Mouse (Mus musculus) layer of hippocampus, postnatal 36 days (tissue): Measurements from ENCODE around the gene Olfr714. TPM values are rescaled to one million over a fixed set of nuclear protein-coding genes. Genes with fewer than 3 reads are reported as not detected.
"Not testable (repeated sequence)": the region's sequence is repeated elsewhere in the genome, so short reads cannot be mapped to it uniquely, and the experiment has no call there.

Source experiments
- DNase-seq, 2 experiments: peaks; one replicate each; pipeline ENCODE4 v3.0.0; 2022
- total RNA-seq, 2 experiments: library from RNA; stranded (reverse); gene quantifications; 2 replicates each; pipeline ENCODE4 v1.2.3; 2021

The Olfr714 gene
- total RNA-seq, result not detected

- DNase-seq, result no peak
Measured at GRCm38 (mm10) chr7:107070681-107071080, at the start of gene Olfr714. Gene Olfr714, plus strand, starts transcription at chr7:107070981.

GRCm38 (mm10) chr7:107030874-107031273 lies 39.9 kb upstream of the Olfr714 start, which contains the start of gene Olfr713:
Gene Olfr713, plus strand, starts transcription at chr7:107031174.
- DNase-seq, result no peak

- DNase-seq, result no peak
Measured at GRCm38 (mm10) chr7:107039934-107040563, 30.7 kb upstream of the Olfr714 start.

- DNase-seq, result no peak
Measured at GRCm38 (mm10) chr7:107043136-107043535, 27.6 kb upstream of the Olfr714 start.

GRCm38 (mm10) chr7:107044407-107044806 lies 26.4 kb upstream of the Olfr714 start:
- DNase-seq, result no peak

GRCm38 (mm10) chr7:107045833-107046232 lies 24.9 kb upstream of the Olfr714 start:
- DNase-seq, result peak in 1 of 2 experiments; percentile 4

- DNase-seq, result no peak
Measured at GRCm38 (mm10) chr7:107047578-107047977, 23.2 kb upstream of the Olfr714 start.

GRCm38 (mm10) chr7:107092920-107093319 lies 22.1 kb downstream of the Olfr714 start, which contains the start of gene Olfr17:
Gene Olfr17, plus strand, starts transcription at chr7:107093220.
- DNase-seq, result no peak

GRCm38 (mm10) chr7:107110269-107110668 lies 39.5 kb downstream of the Olfr714 start, which contains the start of gene Olfr715b:
Gene Olfr715b, minus strand, starts transcription at chr7:107110369.
- DNase-seq, result not testable (repeated sequence)

Other genes with a start within 250 kb of the Olfr714 start
- not detected for gene Olfr702, start 237.1 kb upstream of the Olfr714 start, total RNA-seq
- gene Olfr703, start 227.6 kb upstream of the Olfr714 start, total RNA-seq, result not detected
- gene Olfr704, start 207.8 kb upstream of the Olfr714 start, total RNA-seq, result not detected
- not detected for gene Olfr705, start 194.1 kb upstream of the Olfr714 start, total RNA-seq
- gene Olfr706, start 182.8 kb upstream of the Olfr714 start, total RNA-seq, result not detected
- gene Olfr707, start 169.7 kb upstream of the Olfr714 start, total RNA-seq, result not detected
- gene Olfr1532-ps1, start 163.0 kb upstream of the Olfr714 start, total RNA-seq, result not detected
- not detected for gene Olfr709-ps1, start 138.8 kb upstream of the Olfr714 start, total RNA-seq
- not detected for gene Olfr710, start 122.7 kb upstream of the Olfr714 start, total RNA-seq
- under 1 TPM in 1 of 2 experiments, not detected in 1; 0.05 TPM for gene Olfr6, start 107.0 kb upstream of the Olfr714 start, total RNA-seq
- not detected for gene Olfr711, start 95.5 kb upstream of the Olfr714 start, total RNA-seq
- gene Olfr2, start 64.9 kb upstream of the Olfr714 start, total RNA-seq, result not detected
- gene Olfr713, start 39.8 kb upstream of the Olfr714 start, total RNA-seq, result not detected
- not detected for gene Olfr17, start 22.2 kb downstream of the Olfr714 start, total RNA-seq
- gene Olfr715b, start 39.4 kb downstream of the Olfr714 start, total RNA-seq, result not detected
- not detected for gene Olfr715, start 60.1 kb downstream of the Olfr714 start, total RNA-seq
- not detected for gene Olfr716, start 67.3 kb downstream of the Olfr714 start, total RNA-seq
- not detected for gene Nlrp14, start 96.0 kb downstream of the Olfr714 start, total RNA-seq
- not detected for gene Rbmxl2, start 138.5 kb downstream of the Olfr714 start, total RNA-seq